Mouse (Mus musculus) cerebellum, adult 2 months (tissue): ENCODE measurements around the gene Spata2.
A peak's percentile ranks its signal among the peaks of the same experiment; 100 is the strongest.

ENCODE experiments used
- CTCF ChIP-seq: fragments of 200-500 bp; IDR thresholded peaks from 2 replicates; pipeline ENCODE4 v1.5.1; 2011; ENCODE audit warnings: low read depth, mild to moderate bottlenecking, control low read depth, low read length, moderate library complexity, borderline replicate concordance; ENCODE audit not compliant: insufficient read depth
- POLR2A ChIP-seq: fragments of 200-500 bp; IDR thresholded peaks from 2 replicates; pipeline ENCODE4 v1.6.1; 2011; ENCODE audit warnings: low read length, control low read depth, borderline replicate concordance; ENCODE audit not compliant: insufficient read depth

DNA sequence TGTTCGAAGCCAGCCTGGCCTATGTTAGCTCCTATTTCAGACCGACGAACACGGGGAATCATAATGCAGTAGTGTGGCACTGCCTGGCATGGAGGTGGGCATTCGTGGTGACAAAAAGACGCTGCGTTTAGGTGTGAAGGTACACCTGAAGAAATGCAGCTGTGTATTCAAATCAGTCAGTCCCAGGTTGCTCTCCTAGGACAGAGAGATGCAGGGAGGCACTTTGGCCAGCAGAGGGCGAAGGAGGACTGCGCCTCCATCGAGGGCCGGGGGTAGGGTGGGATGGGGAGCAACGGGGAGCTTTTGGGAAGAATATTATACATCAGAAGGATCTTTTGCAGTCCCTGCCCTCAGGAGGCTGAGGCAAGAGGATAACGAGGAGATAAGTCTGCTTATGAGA is 39.4 kb upstream of the Spata2 start:
- TF ChIP-seq CTCF (peak; percentile 66), POLR2A (no peak)
